Mouse (Mus musculus): ENCODE measurements at regions not wholly inside any gene's neighbourhood (a gene's known extent, or its start where the extent isn't known, plus 50 kb on each side); places are given as distances from the start of the nearest gene placed in this dataset.

GRCm38 (mm10) chr16:8924732-8925131 lies 94.8 kb downstream of the 1810013L24Rik start:
- TF ChIP-seq CTCF (IDR thresholded peaks at IDR 0.05; ENCODE audit: borderline replicate concordance, insufficient read depth, low read depth, low read length): no peak
- no peak for TF ChIP-seq POLR2A (IDR thresholded peaks at IDR 0.05; ENCODE audit: borderline replicate concordance, insufficient read depth, low read length)
